Mouse (Mus musculus): ENCODE measurements around the gene Mtmr14.

Gene Mtmr14

GRCm38 (mm10) chr6:113237542-113238270, at the start of gene Mtmr14:
Gene Mtmr14, plus strand, starts transcription at chr6:113237843.
- peak; percentile 98 for DNase-seq

DNA sequence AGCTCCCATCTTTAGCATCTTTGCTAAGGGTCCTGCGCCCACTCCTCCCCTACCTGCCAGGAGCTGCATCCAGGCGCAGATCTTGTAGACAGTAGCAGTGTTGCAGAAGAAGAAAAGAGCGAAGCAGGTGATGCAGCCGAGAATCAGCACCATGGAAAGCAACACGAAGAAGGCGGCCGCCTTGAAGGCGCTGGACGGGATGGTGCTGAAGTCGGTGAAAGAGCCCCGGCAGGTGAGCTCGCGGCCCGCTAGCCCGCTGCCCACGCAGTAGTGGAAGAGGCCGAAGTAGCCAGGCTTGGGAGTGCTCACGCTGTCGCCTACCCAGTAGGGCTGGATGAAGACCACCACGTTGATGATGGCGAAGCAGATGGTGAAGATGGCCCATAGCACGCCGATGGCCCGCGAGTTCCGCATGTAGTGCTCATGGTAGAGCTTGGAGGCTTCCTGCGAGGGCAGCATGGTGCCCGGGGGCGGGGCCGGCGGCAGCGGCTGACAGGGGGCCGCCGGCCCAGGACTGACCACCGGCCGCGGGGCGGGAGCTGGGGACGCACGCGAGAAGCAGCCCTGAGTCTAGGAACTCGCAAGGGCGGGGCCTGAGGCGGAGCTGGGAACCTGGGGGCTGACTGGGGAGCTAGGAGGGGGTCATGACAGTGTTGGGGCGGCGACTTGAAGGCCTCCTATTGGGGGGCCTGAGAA, 43.7 kb upstream of the Mtmr14 start:
- no peak for DNase-seq

DNA sequence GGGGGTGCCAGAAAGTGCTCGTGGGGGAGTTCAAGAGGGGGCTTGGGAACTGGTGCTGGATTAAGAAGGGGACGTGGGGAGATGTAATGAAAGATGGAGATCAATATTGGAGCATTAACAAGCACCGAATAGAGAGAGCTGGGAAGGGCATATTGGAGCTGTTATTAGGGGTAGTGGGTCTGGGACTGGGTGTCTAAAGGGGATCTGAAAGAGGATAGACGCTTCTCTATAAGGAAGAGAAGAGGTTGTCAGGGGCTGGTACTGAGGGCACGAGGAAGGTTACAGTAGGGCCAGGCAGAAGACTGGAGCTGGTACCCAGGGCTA, 43.2 kb upstream of the Mtmr14 start:
- DNase-seq, result no peak

- no peak for DNase-seq
Observed at GRCm38 (mm10) chr6:113194841-113195595, 42.6 kb upstream of the Mtmr14 start, which contains the start of gene Lhfpl4. Gene Lhfpl4, minus strand, starts transcription at chr6:113195384.

DNA sequence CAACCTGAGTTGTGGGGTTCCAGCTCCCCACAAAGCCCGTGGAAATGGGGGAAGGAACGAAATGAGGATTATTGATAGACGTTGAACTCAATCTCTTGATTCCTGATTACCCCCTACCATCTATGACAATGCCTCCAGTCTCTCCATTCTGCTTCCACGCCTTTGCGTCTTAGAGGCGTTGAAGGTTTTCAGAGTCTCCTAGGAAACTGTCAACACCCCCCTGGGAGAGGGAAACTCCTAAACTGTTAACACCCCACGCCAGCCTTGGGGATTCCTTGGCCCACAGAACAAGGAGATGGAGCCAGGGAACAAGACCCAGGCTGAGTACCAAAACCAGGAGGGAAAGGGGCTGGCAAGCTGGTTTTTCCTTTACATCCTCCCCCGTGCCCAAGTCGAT, 42.0 kb upstream of the Mtmr14 start:
- DNase-seq, result no peak

GRCm38 (mm10) chr6:113216280-113216679, 21.4 kb upstream of the Mtmr14 start:
- DNase-seq, result no peak

GRCm38 (mm10) chr6:113225798-113226197, 11.8 kb upstream of the Mtmr14 start:
- DNase-seq, result no peak

DNA sequence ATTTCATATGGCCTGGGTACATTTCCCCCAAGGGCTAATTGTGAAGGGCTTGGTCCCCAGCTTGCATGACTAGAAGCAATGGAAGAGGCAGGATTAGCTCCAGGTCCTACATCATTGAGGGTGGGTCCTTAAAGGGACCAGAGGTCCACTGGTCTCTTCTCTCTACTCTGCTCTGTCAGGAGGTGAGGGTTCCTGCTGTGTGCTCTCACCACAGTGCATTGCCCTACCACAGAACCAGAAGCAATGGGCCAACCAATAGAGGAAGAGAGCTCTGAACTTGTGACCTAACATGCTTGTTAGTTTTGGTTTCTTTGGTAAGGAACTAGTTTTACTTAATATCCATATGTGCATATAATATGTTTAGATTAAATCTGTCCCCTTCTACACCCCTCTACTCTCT, 10.9 kb upstream of the Mtmr14 start:
- no peak for DNase-seq

DNA sequence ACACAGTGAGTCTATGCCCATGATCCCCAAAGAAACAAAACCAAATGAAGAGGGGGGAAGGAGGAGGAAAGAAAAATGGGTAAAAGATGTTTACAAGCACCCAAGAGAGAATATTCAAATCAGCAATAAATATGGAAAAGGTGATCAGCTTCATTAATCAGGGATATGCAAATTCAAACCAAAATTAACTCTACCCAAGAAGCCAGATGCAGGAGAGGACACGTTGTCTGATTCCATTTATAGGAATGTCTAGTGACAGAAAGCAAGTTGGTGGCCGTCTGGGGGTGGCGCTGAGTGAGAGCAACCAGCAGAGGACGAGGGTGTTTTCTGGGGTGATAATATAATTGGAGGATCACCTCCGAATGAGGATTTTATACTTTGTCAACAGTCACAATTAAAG, 2.5 kb upstream of the Mtmr14 start:
- DNase-seq, result no peak

- no peak for DNase-seq
Observed at GRCm38 (mm10) chr6:113238442-113238841, 799 bp downstream of the Mtmr14 start.

DNA sequence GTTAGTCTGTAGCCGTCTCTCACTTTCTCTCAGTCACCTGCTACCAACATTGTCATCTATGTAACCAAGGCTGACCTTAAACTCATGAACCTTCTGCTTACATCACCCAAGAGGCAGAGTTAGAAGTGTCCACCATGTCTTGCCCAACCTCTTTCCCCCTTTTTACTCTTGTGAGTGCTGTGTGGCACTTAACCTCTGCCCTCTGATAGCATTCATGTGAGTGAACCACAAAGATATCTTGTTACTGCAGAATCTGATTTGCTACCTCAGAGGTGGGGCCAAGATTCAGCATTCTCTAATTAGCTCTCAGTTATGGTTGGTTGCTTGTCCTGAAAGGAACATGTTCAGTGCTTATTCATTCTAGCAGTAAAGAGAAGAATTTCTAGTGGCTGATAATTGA, 5.1 kb downstream of the Mtmr14 start:
- DNase-seq, result no peak

DNA sequence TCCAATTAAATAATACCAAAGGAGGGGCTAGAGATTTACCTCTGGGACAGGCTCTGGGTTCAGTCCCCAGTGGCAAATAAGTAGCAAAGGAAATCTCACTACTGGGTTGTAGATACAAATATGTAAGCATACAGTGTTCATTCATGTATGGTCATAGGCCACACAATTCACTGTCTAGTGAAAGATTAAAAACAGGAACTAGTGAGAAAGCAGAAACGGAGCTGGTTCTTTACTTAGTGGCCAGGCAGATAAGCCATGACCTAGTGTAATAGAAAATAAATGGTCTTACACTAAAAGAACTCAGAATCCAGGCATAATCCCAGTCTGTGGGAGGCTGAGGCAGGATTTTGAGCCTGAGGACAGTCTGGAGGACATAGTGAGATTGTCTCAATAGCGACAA, 7.9 kb downstream of the Mtmr14 start:
- no peak for DNase-seq

- DNase-seq, result no peak
Observed at GRCm38 (mm10) chr6:113250786-113251185, 13.1 kb downstream of the Mtmr14 start.

DNA sequence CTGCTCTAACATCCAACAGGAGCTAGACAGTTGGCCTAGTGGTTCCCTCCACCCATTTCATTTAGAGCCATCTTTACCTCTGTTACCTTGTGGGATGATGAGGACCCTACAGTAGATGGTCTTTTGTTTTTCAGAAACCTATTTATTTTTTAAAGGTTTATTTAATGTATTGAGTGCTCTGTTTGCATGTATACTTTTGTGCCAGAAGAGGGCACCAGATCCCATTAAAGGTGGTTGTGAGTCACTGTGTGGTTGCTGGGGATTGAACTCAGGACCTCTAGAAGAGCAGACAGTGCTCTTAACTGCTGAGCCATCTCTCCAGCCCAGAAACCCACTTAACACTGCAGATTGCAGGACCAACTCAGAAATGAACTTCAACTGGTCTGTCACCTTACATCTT, 14.3 kb downstream of the Mtmr14 start:
- no peak for DNase-seq

- peak; percentile 59 for DNase-seq
Observed at GRCm38 (mm10) chr6:113254899-113255298, 17.3 kb downstream of the Mtmr14 start.

- no peak for DNase-seq
Observed at GRCm38 (mm10) chr6:113261174-113261858, 23.7 kb downstream of the Mtmr14 start.

- DNase-seq, result no peak
Observed at GRCm38 (mm10) chr6:113263531-113263930, 25.9 kb downstream of the Mtmr14 start.

GRCm38 (mm10) chr6:113264429-113264828, 26.8 kb downstream of the Mtmr14 start:
- no peak for DNase-seq

- no peak for DNase-seq
Observed at GRCm38 (mm10) chr6:113266996-113267655, 29.5 kb downstream of the Mtmr14 start.

- DNase-seq, result no peak
Observed at GRCm38 (mm10) chr6:113267988-113268387, 30.3 kb downstream of the Mtmr14 start.

DNA sequence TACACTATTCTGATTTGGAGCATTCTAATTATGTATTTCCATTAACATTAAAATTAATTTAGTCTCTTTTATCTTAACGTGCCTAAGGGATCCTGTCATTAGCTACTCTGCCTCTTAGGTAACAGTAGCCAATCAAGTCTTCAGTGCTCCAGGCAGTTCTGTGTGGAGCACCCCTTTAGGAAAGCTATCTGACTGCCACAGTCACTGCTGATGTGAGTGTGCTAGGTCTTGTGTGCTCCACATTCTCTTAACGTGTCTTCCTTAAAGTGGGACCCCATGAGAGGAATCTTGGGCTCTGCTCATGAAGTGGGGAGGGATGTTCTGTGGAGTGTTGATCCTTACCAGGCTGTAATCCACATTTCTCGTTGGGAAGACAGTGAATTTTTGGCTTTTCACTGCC, 34.7 kb downstream of the Mtmr14 start:
- no peak for DNase-seq

DNA sequence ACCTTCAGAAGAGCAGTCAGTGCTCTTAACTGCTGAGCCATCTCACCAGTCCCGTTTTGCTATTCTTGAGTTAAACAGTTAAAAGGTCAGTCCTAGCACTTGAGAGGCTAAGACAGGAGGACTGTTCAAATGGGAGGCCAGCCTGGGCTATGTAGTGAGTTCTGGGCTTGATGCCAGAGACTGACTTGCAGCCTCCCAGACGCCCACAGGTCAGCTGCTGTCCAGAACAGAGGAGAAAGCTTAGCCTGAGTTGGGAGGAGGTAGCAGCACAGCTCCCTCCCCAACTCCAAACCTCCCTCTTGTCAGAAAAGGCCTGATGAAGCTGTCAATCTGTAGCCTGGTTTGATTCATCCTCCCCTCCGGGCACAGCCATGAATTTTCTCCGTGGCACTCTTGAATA, 39.2 kb downstream of the Mtmr14 start:
- DNase-seq, result no peak

GRCm38 (mm10) chr6:113281676-113282075, 44.0 kb downstream of the Mtmr14 start:
- DNase-seq, result no peak
